Mouse (Mus musculus) thymus, adult 2 months (tissue): Measurements from ENCODE around the gene Cks1b.

Experiments used
- CTCF ChIP-seq: fragments of 200-500 bp; IDR thresholded peaks from 2 replicates; pipeline ENCODE4 v1.5.1; 2012; ENCODE audit warnings: mild to moderate bottlenecking, control low read depth, low read length, moderate library complexity, borderline replicate concordance; ENCODE audit not compliant: control insufficient read depth, poor library complexity, insufficient read depth; ENCODE audit errors: extremely low read depth
- POLR2A ChIP-seq: fragments of 200-500 bp; IDR thresholded peaks from 2 replicates; pipeline ENCODE4 v1.6.1; 2012; ENCODE audit warnings: mild to moderate bottlenecking, low read length, control low read depth, moderate library complexity; ENCODE audit not compliant: control insufficient read depth, poor library complexity, insufficient read depth; ENCODE audit errors: extremely low read depth

DNA sequence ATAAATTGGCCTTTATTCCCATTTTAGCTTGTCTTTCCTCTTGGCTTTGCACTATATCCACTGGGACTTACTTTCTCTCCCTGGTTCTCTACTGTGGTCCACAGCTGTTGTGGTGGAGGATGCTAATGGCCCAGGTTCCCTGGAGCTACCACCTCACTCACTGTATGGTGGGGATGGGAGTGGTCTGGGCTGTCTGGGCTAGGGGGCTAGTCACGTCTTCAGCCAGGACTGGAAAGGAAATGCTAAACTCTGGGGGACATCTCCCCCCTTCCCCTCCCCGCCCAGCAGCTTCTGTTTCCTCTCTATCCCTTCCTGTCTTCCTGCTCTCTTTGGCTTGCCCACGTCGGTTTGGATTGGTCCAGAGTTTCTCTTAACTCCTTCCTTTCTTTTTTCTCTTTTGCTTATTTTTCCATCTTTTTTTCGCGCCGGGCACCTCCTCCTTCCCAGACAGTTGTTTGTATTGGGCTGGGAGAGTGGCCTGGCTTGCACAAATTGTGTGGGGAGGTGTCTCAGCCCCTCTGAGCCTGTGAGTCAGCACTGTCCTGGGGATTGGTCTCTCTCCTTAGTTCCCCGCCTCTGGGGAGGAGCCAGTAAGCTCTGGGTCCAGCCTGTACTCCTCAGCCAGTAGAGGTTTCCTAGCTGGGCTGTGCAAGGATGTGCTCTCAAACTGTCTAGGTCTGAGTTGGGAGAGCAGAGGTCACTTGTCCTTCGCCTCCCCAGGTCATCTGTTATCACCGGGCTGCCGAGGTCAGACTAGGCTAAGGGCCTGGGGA, 3.0 kb upstream of the Cks1b start:
- TF ChIP-seq POLR2A (no peak), CTCF (no peak)
